Mouse (Mus musculus) layer of hippocampus, adult 9-10 months (tissue): ENCODE data around the gene Uhrf2.

Experiments
- DNase-seq: peaks from one replicate; pipeline ENCODE4 v3.0.0; 2022; ENCODE audit warnings: low spot score

Gene Uhrf2

GRCm38 (mm10) chr19:30124999-30125669, 94.8 kb downstream of the Uhrf2 start:
- no peak for DNase-seq

GRCm38 (mm10) chr19:30125670-30126059, 95.4 kb downstream of the Uhrf2 start:
- DNase-seq: no peak

- peak; percentile 69 for DNase-seq
These were observed 97.9 kb downstream of the Uhrf2 start for GRCm38 (mm10) chr19:30128177-30128576.

DNA sequence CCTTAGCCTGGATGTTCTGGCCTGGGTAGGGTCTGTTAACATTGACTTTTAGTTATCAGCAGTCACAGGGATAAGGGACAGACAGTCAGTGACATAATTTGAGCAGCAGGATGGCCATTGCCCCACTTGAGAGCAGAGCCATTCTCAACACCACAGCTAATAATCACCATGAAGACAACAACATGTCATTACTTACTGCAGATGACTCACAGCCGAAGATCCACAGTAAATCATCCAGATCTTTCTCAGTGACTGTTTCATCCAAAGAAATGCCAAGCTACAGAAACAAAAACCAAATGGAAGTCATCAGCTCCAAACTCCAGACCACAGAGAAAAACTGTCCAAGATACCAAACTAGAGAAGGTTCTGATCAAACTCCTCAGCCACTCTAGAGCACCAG, 106.0 kb downstream of the Uhrf2 start:
- no peak for DNase-seq
